Mouse (Mus musculus) cerebellum, adult 18-20 months (tissue): ENCODE data around the gene Gse1.

Experiments
- DNase-seq, 2 experiments: peaks; one replicate each; pipeline ENCODE4 v3.0.0; 2021

Gene Gse1

DNA sequence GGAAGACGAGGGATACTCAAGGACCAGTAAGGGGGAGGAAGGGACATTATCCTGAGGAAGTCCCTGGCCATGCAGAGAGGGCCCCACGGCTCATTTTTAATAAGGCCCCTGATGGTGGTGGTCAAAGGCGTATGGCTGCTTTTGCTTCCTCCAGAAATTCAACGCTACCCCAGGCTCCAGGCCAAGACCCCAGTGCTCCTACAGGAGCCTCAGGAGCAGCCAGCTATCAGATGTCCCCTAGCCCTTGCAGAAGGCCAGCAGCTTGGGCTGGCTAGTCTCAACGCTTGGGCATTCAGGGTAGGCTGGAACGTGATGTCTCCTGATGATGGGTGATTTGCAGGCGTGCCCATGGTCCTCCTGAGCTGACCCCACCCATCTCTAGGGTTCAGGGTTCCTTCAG lies 204.2 kb downstream of the Gse1 start:
- no peak for DNase-seq

DNA sequence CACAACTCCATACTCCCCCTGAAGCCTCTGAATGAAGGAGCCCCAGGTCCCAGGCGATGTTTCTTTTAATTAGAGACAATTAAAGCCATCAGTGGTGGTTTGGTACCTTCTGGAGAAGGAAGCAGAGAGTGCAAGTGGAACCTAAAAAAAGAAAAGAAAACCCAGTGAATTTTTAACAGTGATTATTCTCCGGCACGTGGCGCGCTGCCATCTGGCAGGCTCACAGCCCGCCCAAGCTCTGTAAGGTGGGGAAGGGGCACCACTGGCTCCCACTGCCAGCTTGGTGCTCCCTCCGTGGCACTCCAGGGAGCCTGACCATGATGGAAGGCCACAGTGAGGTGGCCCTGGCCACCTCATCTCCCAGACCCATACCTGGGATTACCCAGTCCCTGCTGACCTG lies 204.9 kb downstream of the Gse1 start:
- no peak for DNase-seq

DNA sequence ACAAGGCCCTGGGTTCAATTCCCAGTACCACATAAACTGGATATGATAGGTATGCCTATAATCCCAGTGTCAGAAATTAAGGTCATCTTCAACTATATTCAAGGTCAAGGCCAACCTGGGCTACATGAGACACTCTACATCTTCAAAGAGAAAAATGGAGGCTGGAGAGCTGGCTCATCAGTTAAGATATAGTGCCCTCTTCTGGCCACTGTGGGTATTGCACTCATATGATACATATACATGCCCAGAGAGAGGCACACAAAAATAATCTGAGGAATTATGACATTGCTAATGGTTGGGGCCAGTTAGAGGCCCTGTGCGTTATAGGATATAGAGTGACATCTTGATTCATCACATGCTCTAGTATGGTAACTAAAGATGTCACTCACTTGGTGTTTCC lies 205.5 kb downstream of the Gse1 start:
- no peak for DNase-seq

DNA sequence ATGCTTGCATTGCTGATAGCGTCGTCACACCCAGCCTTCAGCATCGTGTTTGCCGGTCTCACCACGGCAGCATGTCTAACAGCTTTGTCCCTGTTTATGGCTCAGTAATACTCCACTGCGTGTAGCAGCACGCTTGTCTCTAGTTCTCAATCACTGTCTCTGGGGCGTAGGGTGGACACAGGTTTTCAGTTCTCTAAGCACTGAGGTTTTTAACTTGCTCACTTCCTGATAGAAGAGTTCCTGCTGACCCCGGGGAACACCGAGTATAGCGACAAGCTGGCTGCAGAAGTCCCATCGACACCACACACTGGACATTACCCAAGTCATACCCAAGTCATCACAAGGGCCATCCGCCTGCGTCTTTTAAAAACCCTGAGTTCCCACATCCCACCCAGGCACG lies 207.5 kb downstream of the Gse1 start:
- DNase-seq: no peak

DNA sequence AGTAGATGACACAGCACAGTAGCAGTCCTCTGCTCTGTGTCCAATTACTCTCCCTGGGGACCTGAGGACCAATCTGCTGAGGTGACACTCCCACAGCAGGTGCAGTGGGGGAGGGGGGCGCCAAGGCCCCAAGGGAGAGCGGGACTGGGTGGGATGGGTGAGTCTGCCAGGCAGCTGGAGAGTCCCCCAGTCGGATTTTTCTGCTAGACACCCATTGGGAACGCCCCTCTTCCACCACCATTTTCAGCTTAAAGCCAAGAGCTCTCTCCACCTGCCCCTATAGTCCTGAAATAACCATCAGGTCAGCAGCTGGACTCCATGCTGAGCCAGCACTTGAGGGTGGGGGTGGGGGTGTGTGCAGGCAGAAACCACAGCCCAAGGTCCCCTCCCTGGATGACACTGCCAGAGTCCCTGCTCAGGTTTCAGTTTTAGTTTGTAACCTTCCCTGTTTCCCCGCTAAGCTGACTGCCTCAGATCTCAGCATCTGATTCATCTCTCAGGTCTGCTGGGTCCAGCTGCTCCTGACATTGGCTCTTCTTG lies 208.3 kb downstream of the Gse1 start:
- DNase-seq: no peak

DNA sequence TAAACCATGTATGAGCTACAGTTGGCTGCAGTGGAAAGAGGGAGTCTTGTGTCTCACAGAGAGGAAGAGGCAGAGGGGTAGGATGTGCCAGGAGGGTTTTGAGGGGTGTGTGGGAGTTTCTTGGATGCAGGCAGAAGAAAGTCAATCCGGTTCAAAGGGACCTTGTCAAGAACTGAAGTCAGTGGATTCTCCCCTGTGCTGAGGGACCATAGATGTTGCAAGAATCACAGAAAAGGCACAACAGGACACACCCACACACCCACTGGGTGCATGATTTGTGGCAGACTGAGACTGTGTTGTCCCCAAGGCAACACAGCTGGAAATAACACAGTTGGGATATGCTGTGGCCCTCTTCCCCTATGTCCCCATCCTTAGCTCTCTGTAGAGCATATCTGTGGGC lies 209.0 kb downstream of the Gse1 start:
- DNase-seq: no peak

DNA sequence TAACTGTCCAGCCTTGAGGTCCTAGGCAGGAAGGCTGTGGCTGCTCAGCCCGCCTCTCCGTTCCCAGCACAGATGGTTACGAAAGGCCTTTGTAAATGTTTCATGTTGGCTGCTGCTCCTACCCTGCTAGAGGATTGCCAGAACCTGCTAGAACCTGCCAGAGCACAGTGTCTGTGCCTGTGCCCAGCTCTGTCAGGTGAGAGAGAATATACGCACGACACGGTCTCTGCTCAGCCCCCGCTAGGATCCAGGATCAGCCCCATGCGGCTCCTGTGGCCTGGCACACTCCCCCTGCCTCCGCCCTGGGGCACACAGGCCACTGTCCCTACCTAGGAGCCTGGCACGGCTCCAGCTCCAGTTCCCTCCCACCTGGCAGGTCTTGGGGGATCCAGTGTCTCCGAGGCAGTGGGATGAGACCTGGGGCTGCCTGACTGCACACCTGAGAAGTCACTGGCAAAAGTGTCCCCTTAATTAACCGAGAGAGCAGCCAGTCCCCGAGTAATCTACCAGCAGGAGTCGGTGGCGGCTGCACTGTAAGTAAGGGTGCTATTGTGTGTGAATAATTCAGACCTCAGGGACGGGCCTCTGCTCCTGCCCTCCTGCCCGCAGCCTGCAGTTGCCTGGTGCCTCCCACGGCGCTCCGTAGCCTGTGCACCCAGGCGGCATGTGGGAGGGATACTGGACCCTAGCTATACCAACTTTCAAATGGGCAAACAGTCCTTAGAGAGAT lies 209.6 kb downstream of the Gse1 start:
- DNase-seq: peak; percentile 76 to 77

DNA sequence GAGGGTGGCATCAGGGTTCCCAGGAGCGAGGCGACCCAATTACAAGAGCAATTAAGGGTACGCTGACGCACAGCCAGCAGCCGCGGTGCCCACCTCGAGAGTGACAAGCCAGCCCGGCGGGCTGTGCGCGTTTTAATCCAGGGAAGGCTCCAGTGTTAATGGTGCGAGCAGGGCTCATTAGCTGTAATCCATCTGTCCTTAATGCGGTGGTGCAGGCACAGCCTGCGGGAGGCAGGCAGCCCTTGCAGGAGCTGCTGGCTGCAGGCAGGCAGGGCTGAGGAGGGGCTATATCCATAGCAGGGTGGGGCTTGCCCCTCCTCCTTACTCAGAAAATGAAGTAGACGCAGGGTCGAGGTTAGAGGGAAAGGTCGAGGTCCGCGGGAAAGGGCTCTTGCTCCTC lies 211.1 kb downstream of the Gse1 start:
- no peak for DNase-seq

DNA sequence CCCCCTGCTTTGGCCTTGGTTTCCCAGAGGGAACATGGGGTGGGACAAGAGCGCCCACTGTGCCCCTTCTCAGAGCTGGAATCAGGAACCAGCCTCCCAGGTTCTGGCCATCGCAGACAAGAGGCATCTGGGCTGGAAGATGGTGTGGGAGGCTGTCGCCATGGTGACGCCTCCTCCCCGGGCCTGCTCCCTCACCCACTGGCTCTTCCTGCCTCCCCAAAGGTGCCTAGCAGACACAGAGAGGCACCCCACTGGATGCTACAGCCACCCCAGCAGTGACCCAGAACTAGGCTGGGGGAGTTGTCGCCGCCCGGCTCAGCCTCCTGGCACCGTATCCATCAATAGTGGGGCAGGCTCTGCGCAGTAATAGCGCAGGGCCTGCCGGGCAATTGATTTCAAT lies 212.5 kb downstream of the Gse1 start:
- no peak for DNase-seq

DNA sequence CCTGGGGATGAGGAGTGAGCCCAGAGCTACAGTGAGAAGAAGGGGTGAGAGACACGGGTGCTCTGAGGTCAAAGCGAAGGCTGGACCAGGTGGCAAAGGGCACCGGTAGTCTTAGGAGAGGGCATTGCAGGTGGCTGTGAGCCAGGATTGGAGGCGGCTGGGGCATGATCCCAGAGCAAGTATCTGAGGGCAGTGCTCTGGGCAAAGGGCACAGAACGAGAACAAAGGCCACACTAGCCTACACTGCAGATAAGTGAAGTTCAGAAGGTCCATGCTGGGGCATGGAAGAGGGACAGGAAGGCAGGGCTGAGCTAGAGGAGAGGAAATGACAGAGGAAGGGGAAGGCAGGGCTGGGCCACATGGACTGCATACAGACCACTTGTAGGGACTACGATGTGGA lies 213.4 kb downstream of the Gse1 start:
- no peak for DNase-seq

DNA sequence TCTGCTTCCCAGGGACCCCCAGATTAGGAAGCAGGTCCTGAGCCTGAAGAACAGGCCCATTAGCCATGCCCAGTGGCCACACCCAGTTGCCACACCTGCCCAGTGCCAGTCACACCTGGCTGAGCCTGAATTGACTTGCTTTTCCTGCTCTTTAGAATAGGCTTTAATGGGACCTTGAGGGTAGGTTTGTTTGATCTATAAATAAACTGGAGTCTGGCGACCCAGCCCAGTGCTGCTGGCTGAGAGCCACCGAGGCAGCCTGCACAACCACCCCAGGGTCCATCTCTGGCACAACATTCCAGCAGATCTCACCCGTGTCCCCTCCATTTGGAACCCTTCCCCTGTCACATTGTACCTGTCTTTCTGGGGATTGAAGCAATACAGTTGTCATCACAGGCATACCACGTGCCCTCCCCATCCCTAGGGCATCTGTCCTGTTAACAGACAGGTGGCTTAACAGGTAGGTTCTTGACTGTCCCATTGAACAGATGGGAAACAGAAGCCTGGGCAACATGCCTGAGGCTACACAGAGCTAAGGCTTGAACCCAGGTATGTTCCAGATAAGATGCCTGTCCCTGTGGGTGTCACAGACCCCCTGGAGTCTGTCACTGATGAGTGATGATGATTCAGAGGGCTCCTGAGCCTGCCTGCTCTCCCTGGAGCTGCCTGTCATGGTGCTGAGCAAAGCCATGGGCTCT lies 214.2 kb downstream of the Gse1 start:
- no peak for DNase-seq

DNA sequence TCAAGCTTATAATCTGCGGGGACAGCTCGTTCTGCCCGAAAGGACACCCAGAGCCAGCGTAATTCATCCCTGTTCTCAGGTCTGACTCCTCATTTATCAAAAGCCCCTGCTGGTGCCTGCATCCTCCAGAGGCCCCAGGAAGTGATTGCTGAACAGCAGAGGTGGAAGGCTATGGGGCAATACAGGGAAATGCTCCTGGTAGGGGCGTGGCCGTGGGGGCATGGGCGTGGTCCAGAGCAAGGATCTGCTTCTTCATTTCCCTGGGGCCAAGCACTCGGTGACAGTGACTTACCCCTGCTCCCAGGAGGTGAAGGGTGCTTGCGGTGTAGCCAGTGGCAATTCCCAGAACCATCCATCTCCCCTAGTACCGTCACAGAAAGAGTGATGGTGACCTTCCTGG lies 217.0 kb downstream of the Gse1 start:
- DNase-seq: no peak

DNA sequence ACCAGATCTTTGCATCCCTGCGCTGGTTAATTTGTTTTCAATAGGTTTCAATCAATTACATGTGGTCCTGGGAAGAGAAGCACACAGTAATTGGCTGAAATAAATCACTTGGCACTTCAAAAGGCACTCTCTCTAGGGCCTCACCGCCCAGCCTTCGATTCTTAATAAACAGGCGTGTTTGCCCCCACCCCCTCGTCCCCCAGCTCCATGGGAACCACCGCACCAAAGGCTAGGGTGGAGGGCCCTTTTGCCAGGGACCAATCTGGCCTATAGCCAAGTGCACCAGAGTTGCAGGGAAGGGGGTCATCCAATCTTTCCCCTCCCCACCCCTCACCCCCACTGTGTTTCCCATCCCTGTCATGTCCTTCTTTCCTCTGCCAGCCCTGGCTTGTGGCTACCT lies 219.9 kb downstream of the Gse1 start:
- no peak for DNase-seq

DNA sequence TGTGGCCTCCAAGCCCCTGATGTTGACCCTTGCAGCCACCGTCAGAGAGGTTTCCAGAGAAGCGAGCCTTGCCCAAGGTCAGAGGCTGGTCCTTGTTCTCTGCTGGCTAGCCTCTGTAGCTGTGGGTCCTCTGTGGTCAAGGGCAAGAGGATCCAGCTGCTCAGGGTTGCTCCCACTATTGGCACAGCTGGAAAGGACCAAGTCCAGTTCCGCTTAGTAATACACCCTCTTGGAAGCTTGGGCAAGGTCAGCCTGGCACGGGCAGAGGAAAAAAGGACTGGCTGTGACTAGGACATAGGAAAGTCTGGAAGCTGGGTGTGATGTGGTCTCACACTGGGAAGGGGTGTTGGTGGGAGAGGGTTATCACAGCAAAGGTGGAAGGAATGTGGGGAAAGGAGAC lies 220.9 kb downstream of the Gse1 start:
- DNase-seq: no peak

DNA sequence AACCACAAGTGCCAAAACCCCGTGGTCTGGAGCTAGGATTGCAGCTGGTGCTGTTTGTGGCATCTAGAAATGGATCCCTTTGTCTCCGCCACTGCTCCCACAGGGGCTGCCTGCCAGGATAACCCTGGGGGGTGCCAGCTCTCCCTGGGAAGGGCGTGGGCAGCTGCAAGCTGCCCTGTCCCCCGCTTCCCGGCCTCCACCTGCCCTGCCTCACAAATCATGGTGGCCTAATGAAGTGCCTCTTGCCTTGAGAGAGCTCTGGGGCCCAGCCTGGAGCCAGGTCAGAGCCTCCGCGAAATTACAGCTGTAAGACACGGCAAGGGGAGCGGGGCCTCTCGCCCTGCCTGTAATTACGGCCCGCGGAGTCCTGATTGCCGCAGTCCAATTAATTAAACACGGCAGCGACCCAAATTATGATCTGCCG lies 221.4 kb downstream of the Gse1 start:
- peak in 1 of 2 experiments; percentile 21 for DNase-seq

DNA sequence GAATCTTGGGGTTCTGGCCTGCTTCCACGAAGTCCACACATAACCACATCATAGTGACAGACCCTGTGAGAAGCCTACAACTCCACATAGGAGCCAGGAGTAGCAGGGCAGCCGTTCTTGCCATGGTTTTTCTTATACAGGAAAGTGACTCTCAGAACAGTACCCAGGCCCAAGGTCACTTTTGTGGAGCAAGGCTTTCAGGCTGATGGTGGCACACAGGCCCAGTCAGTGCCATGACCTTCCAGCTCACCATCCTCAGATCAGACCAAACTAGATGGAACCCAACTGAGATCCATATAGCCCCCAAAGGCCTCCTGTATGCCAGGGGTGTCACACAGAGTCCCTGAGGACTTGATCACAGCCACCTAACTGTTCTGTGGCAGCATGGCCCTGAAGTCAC lies 223.9 kb downstream of the Gse1 start:
- no peak for DNase-seq

DNA sequence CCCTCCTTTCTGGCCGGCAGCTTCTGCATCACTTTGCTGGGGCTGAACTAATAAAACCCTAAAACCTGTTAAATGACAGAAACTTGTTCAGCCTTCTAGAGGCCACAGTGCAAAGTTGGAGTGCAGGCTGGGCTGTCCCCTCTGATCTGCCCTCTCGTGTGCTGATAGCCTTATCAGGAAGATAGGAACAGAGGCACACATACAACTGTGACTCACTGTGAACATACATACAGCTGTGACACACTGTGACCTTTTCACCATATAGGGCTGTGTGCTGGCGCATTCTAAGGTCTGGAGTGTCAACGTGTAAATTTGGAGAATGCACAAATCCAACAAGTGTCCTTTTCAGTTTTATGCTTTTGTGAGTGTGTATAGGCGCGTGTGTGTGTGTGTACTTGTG lies 226.1 kb downstream of the Gse1 start:
- DNase-seq: no peak

DNA sequence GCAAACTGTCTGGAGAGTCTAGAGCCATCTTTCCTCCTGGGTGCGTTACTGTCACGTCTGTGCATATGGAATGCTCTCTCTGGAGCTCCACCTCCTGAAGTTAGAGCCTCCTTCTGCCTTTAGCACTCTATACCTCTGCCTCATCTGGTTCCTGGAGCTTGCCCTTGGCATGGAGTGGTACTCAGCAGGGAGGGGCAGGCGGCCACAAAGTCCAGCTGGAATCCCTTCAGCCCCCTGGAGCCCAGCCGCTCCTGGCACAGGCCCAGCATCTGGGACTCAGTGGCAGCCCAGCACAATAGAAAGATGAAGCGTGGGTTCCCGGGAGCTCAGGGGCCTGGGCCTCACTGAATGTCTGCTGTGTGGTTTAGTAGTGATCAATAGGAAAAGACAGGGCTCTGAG lies 232.1 kb downstream of the Gse1 start:
- peak in 1 of 2 experiments; percentile 21 for DNase-seq

DNA sequence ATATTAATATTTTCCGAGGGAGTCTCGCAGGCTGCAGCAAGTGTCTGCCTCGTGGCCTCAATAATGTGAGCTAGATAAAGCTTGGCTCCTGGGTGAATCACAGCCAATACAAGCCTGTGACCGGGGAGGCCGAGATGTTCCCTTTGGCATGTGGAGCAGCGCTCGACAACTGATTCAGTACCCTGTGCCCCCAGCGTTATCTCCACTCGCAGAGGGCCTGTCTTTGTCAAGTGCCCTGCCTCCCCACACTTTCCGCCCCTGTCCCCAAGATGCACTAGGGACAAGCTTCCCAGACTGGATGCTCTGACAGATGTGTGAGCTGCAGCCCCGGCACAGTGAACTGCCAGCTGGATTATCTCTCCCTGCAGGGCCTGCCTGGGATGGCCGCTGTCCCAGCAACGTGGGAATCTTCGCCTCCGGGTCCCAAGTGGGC lies 233.9 kb downstream of the Gse1 start:
- DNase-seq: no peak

DNA sequence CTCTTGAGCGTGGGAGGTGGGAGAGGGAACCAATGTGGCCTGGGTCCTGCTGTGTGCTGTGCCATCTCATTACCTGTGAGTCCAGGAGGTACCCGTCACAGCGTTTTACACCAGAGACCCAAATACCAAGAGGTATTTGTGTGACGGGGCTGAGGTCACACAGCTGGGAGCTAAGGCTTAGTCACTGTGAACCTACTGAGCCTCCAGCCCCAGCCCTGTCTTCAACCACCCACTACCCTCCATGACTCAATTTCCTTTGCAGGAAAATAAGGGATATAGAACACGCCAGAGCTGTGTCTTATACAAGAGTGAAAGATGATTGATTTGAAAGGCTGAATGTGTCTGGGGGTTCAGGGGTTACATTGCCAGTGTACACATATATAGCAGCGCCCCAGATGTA lies 234.4 kb downstream of the Gse1 start:
- DNase-seq: no peak

DNA sequence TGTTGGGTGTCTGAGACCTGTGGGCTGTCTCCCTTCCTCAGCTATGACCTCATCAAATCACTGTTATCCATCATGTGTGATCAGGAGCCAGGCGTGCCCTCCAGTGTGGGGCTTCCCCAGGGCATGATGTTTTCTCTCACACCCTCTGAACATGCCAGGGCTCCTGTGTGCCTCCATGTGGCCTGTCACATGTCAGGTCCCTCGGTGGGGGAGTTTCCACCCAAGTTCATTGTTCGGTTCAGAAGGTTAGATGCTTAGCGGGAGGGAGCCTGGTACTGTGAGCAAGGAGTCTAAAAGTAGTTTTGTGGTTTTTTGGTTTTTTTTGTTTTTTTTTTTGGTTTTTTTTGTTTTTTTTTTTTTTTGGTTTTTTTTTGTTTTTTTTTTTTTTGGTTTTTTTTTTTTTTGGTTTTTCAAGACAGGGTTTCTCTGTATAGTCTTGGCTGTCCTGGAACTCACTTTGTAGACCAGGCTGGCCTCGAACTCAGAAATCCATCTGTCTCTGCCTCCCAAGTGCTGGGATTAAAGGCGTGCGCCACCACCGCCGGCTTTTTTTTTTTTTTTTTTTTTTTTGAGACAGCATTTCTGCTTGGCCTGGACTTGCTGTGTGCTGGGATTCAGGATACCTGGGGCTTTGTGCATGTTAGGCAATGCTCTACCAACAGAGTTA lies 235.8 kb downstream of the Gse1 start:
- DNase-seq: no peak

DNA sequence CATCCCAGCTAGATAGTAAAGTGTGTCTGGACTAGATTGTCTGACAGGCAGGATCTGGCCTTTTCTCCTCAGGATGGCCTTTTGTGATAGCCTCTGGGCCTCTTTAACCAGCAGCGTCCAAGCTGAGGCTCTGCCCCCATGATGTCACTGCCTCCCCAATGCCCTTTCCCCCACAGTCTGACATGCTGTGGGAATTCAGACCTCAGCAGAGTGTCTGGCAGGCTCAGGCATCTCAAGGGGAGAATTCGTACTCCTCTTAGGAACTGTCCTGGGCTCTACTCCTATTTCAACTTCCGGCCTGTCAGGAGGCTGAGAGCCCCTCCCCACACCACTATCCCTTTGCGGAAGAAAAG lies 236.3 kb downstream of the Gse1 start:
- no peak for DNase-seq

DNA sequence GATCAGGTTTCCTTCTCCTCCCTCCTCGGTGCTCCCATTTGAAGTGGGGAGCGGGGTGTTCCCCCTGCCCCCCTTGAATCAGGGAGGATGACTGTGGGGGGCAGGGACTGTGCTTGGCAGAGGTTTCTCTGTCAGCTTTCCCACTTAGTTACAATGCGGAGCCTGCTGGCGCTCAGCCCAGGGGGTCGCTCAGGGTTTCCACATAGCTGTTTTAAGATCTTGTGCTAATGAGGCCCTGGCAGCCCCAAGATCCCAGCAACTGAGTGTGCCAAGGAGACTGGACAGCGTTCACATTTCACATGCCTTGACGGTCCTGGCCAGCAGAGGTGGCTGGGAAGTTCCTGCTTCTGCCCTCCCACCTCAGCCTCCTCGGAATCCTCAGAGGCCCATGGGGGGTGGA lies 237.5 kb downstream of the Gse1 start:
- DNase-seq: peak in 1 of 2 experiments; percentile 26

DNA sequence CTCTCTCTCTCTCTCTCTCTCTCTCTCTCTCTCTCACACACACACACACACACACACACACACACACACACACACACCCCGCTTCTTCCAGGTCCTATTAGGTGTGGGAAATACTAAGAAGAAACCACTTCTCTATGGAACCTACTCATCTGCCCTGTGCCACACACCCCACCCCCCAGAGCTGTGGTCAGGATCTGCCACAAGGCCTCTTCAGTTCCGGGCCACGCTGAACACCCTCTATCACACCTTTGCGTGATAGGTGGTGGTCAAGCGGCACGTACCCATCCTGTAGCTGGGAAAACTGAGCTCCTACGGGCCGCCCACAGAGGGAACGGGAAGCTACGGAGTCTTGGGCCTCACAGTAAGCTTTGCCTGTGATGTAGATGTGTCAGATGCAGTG lies 238.0 kb downstream of the Gse1 start:
- no peak for DNase-seq
